Mouse (Mus musculus): Measurements from ENCODE around the gene Atp2b2.
A peak's percentile ranks its signal among the peaks of the same experiment; 100 is the strongest.

DNA sequence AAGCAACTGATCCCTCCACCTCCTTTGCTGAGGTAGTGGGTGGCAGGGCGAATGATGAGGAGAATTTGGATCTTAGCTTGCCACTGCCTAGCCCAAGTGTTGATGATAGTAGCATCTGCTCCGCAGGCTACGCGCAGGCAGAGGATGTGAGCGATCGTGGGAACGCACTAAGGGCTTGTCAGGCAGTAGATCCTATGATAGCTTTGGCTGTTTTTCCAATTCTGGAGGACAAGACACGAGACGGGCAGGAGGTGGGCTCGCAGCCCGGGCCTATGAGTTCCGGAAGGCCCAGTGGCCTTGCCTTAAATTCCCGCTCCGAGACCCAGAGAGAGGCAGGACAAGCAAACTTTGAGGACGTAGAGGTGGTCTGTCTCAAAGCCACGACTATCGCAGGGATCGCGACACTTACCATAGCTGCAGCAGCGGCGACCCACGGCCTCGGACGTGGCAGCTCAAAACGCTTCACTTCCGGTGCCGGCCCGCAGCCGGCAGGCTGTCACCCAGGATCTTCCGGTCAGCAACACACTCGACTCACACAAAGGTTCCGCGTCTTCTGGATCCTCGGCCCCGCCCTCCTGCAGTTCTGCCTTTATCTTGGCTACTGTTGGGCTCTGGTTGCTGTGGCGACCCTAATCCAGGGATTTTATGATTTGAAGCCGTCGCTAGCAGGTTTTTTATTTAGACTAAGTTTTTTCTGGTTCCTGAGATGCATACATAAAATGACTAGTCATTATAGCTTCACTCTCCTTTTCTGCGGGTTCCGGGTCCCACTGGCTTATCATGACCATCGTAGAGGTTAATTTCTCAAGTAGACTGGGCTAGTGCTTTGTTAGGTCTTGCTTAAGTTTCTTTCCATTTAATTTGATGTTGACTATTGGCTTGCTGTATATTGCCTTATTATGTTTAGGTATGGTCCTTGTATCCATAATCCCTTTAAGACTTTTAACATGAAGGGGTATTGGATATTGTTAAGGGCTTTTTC is 301.9 kb downstream of the Atp2b2 start, which contains the start of gene Sec13:
- TF ChIP-seq ZC3H11A (IDR thresholded peaks at IDR 0.05; ENCODE audit: borderline replicate concordance, low read depth, low read length) (no peak; the same call in 1 of the 2 replicates), MAFK (IDR thresholded peaks at IDR 0.05; ENCODE audit: insufficient read depth, low read depth, low read length) (no peak), HCFC1 (IDR thresholded peaks at IDR 0.05; ENCODE audit: borderline replicate concordance, insufficient read depth, low read length) (peak; percentile 88)
